Mouse (Mus musculus) spleen, adult 2 months (tissue): ENCODE results near the gene Efhd1.

ENCODE experiments used
- CTCF ChIP-seq: fragments of 200-500 bp; IDR thresholded peaks from 2 replicates; pipeline ENCODE4 v1.5.1; 2011; ENCODE audit warnings: mild to moderate bottlenecking, inconsistent platforms; ENCODE audit not compliant: insufficient read depth, insufficient read length, insufficient replicate concordance; ENCODE audit errors: extremely low read depth
- POLR2A ChIP-seq: fragments of 200-500 bp; IDR thresholded peaks from 2 replicates; pipeline ENCODE4 v1.6.1; 2011; ENCODE audit warnings: low read depth, low read length, inconsistent platforms

DNA sequence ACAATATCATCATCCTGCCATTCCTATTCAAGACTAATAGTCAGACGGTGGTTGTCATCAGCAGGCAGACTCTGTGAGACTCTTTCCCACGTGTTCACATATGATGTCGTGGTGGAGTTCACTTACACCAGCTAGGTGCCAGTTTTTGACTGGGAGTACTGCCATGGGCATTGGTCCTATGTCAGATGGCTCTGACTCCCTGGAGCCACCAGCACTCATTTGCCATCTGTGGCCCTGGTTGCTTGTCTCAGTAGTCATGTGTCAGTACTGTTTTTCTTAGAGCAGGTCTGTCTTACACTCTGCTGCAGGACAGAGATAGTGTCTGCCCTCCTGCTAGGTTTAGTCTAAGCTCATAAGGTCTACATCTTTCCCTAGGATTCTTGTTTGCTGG is 37.0 kb upstream of the Efhd1 start:
- TF ChIP-seq CTCF, result no peak
- no peak for TF ChIP-seq POLR2A
